Mouse (Mus musculus) kidney, adult 2 months (tissue): ENCODE data around the gene Gm3776. TPM values are rescaled to one million over a fixed set of nuclear protein-coding genes. Genes with fewer than 3 reads are reported as not detected.
"Not testable (repeated sequence)": the region's sequence is repeated elsewhere in the genome, so short reads cannot be mapped to it uniquely, and the experiment has no call there.

Experiments used
- DNase-seq: peaks from one replicate; pipeline ENCODE4 v3.0.0; 2021
- H3K27ac ChIP-seq: fragments of 200-500 bp; 2 replicates; pipeline ENCODE4 v1.5.1; 2012; ENCODE audit warnings: low read depth, low read length, control low read depth, inconsistent platforms; ENCODE audit not compliant: insufficient read depth
- H3K27me3 ChIP-seq: fragments of 200-500 bp; replicated peaks from 2 replicates; pipeline ENCODE4 v1.6.1; 2012; ENCODE audit warnings: mild to moderate bottlenecking, moderate library complexity, low read length, inconsistent platforms; ENCODE audit not compliant: control insufficient read depth, insufficient read depth
- H3K36me3 ChIP-seq: fragments of 200-500 bp; 2 replicates; pipeline ENCODE4 v1.6.1; 2012; ENCODE audit warnings: mild to moderate bottlenecking, moderate library complexity, low read length, inconsistent platforms; ENCODE audit not compliant: control insufficient read depth, insufficient read depth
- H3K4me1 ChIP-seq: fragments of 200-500 bp; 2 replicates; pipeline ENCODE4 v1.6.1; 2011; ENCODE audit warnings: low read length; ENCODE audit not compliant: control insufficient read depth, insufficient read depth
- H3K4me3 ChIP-seq: fragments of 200-500 bp; 2 replicates; pipeline ENCODE4 v1.5.1; 2011; ENCODE audit warnings: mild to moderate bottlenecking, low read depth, low read length, control low read depth; ENCODE audit not compliant: insufficient read depth
- CTCF ChIP-seq: fragments of 200-500 bp; conservative IDR thresholded peaks from 2 replicates; pipeline ENCODE4 v1.5.1; 2011; ENCODE audit warnings: low read depth, mild to moderate bottlenecking, control low read depth, low read length, moderate library complexity, mixed read lengths; ENCODE audit not compliant: insufficient read depth, insufficient read length
- POLR2A ChIP-seq: fragments of 200-500 bp; IDR thresholded peaks from one replicate; pipeline ENCODE4 v1.6.1; 2011; ENCODE audit warnings: low read depth, low read length, control low read depth
- WGBS: fragments of 180-500 bp; shearing (Covaris S2); methylation state at CpG from one replicate; pipeline ENCODE4 v1.1.7; 2018; 5-methylcytosine and 5-hydroxymethylcytosine counted together
- polyA plus RNA-seq: library from polyadenylated mRNA; depleted of rRNA; stranded (reverse); fragments of >200 nt; gene quantifications from 2 replicates; pipeline ENCODE4 v1.2.3, GENCODE M21; 2012; rRNA removed

The Gm3776 gene
- polyA plus RNA-seq: 0.67 and 0.80 TPM in 2 replicates

DNA sequence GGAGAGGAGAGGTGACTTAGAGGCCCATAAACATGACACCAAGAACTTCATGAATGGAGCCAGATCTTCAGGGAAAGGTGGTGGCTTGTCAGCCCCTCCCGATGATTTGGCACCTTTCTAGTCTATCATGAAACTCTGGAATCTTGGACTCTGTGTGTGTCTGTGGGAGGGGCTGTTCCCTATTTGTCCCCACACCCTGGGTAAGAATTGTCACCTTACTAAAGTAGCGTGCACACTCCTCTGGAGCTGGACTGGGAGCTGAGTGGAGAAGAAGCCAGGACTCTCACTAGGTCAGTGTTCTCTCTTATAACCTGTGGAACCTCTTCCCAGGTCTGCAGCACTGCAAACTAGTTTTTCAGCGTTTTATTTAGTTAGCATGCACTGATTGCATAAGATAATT lies at the start of gene Gm3776:
Gene Gm3776, plus strand, starts transcription at position 216 of the 400 bp plus-strand sequence.
- not testable (repeated sequence) for H3K4me1 ChIP-seq, H3K4me3 ChIP-seq, DNase-seq, H3K36me3 ChIP-seq, H3K27me3 ChIP-seq
- H3K27ac ChIP-seq: peak within 1 kb of the TSS; percentile 69
- 75% methylated on average over 2 of the region's 3 CpGs for WGBS

DNA sequence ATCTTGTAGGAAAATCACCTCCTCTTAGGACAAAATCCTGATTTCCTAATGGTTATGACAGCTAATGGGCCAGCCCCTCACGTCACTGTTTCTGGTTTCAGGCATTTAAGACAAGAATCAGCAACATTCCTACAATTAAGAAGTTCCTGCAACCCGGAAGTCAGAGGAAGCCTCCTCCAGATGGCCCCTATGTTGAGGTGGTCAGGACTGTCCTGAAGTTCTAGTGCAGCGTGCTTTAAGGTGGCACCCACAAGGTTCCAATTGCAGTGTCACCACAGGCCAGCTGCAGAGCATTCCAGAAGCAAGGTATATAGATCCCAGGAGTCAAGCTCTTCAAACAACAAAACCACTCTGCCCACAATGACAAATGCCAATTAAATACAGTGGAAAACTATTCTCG lies 48.0 kb upstream of the Gm3776 start:
- H3K27me3 ChIP-seq: no peaks in the 10 kb centered on the region
- no peak overlapping the region for H3K4me3 ChIP-seq
- no peak overlapping the region for H3K27ac ChIP-seq
- H3K36me3 ChIP-seq: no peaks in the 10 kb centered on the region
- 47% methylated on average over 4 of the region's 4 CpGs for WGBS
- no peak for DNase-seq
- TF ChIP-seq POLR2A: no peak
- no peak for TF ChIP-seq CTCF
- H3K4me1 ChIP-seq: peaks cover 6% of the 10 kb centered on the region; the same call in 1 of the 2 replicates

DNA sequence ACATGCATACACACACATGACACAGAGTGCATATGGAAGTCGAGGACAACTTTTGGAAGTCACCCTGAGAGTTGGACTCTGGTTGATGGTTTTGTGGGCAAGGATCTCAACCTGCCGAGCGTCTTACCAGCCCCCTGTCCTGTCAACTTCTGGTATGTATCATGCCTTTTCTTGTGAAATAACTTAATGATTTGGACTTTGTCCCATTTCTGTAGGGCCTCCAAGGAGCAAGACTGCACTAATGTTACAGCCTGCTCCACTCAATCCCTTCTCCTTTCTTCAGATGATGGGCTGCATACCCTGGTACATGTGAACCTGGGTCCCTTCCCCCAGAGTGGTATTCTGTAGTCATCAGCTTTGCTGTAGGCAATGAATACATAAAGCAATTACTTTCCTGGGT lies 46.9 kb upstream of the Gm3776 start:
- H3K27me3 ChIP-seq: no peaks in the 10 kb centered on the region
- H3K4me3 ChIP-seq: no peak overlapping the region
- H3K4me1 ChIP-seq: no peaks in the 10 kb centered on the region
- WGBS: 84% methylated on average over 3 of the region's 3 CpGs
- no peak overlapping the region for H3K27ac ChIP-seq
- no peak for DNase-seq
- H3K36me3 ChIP-seq: no peaks in the 10 kb centered on the region
- TF ChIP-seq CTCF: no peak
- TF ChIP-seq POLR2A: no peak

DNA sequence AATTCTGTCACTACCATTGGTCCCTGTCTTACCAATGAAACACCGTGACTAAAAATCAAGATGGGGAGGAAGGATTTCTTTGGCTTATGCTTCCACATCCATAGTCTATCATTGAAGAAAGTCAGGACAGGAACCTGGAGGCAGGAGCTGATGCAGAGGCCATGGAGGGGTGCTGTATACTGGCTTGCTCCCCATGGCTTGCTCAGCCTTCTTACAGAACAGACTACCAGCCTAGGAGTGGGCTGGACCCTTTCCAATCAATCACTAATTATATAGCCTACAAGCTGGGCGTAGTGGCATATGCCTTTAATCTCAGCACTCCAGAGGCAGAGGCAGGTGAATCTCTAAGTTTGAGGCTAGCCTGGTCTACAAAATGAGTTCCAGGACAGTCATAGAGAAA lies 46.1 kb upstream of the Gm3776 start:
- 99% methylated on average over 2 of the region's 2 CpGs for WGBS
- Histone ChIP-seq H3K36me3 (no peaks in the 10 kb centered on the region), H3K4me1 (no peaks in the 10 kb centered on the region), H3K27me3 (no peaks in the 10 kb centered on the region), H3K27ac (no peak overlapping the region), H3K4me3 (no peak overlapping the region)
- TF ChIP-seq CTCF: no peak
- TF ChIP-seq POLR2A: no peak
- no peak for DNase-seq

DNA sequence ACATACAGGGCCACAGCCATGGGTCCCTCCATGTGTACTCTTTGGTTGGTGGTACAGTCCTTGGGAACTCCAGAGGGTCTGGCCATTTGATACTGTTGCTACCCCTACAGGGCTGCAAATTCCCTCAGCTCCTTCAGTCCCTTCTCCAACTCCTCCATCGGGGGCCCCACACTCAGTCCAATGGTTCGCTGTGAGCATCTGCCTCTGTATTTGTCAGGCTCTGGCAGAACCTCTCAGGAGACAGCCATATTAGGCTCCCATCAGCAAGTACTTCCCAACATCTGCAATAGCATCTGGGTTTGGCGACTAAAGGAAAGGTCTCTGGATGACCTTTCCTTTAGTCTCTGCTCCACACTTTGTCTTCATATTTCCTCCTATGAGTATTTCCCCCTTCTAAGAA lies 45.4 kb upstream of the Gm3776 start:
- TF ChIP-seq POLR2A (no peak), CTCF (no peak)
- no peak overlapping the region for H3K27ac ChIP-seq
- H3K4me1 ChIP-seq: no peaks in the 10 kb centered on the region
- H3K4me3 ChIP-seq: no peak overlapping the region
- no peaks in the 10 kb centered on the region for H3K27me3 ChIP-seq
- 93% methylated on average over 3 of the region's 3 CpGs for WGBS
- DNase-seq: no peak
- H3K36me3 ChIP-seq: no peaks in the 10 kb centered on the region

DNA sequence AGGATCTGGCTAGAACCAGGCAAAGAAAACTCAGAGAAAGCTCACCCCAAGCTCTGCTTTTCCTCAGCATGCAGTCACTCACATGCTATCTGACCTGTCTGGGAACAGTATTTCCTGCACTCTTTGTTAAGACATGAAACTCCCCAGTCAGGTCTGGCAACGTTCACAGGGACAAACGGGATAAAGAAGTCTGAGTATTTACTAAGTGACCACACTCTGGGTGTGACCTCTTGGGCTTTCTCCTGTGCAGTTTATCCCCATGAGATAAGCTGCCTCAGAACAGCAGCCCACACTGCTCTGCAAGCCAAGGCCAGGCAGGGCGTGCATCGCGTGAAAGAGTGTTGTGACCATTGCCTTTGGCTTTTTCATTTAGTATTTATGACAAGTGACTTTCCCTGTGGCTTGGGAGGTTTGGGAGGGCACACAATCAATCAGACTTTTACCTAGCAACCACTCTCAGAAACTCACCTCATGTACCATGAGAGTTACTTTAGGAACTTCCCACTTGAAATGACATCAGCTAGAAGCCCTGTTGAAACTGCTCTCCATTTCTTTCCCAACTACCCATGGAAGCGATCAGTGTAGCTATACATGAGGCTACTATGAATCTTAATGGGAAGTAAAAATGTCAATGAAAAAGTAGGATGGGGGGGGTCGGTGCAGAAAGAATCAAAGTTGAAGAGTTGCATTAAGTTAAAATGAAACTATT lies 44.4 kb upstream of the Gm3776 start:
- Histone ChIP-seq H3K27ac (no peak overlapping the region), H3K4me3 (no peak overlapping the region), H3K27me3 (no peaks in the 10 kb centered on the region), H3K4me1 (no peaks in the 10 kb centered on the region; the same call in 1 of the 2 replicates), H3K36me3 (no peaks in the 10 kb centered on the region)
- TF ChIP-seq POLR2A (no peak), CTCF (no peak)
- WGBS: 59% methylated on average over 7 of the region's 7 CpGs
- no peak for DNase-seq

DNA sequence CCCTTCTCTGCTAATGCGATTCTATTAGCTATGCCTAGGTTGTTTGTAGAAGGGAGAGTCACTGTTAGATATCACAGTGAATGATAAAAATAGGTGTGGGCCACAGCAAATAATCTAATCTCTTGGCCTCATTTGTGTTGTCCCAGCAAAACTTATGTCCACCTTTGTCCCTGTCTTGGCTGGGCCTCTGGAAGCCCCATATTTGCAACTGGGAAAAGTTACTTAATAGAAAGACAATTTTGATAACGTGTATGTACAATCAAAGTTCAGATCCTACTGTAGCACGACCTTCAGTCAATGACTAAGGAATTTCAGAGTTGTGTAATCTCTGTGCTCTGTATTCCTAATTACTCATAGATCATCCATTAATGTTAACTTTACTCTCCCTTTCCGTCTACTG lies 39.9 kb upstream of the Gm3776 start:
- Histone ChIP-seq H3K27ac (no peak overlapping the region), H3K27me3 (no peaks in the 10 kb centered on the region), H3K36me3 (no peaks in the 10 kb centered on the region), H3K4me1 (no peaks in the 10 kb centered on the region; the same call in 1 of the 2 replicates), H3K4me3 (no peak overlapping the region)
- peak; percentile 55 for DNase-seq
- TF ChIP-seq CTCF: no peak
- no peak for TF ChIP-seq POLR2A
- WGBS: 40% methylated on average over 4 of the region's 4 CpGs
